Mouse (Mus musculus): ENCODE measurements at regions not wholly inside any gene's neighbourhood (a gene's known extent, or its start where the extent isn't known, plus 50 kb on each side); places are given as distances from the start of the nearest gene placed in this dataset.

DNA sequence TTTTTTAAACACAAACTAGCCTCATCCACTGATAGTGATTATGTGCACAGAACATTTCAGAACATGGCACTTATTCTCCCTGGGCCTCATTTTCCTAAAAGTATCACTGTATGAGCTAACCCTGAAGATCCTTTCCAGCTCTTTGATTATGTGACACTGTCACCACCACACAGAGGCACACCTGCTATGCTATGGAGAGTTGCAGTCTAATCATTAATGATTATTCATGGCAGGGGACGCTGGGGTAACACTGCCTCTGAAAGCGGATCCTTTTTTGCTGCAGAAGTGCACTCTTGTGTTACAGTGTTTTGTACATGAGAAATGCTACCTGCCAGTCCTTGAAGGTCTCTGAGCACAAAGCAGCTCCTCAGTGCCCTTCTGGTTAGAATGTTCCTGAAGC lies 615.3 kb upstream of the Fbxo33 start:
- DNase-seq (ENCODE audit: low spot score in 2 of 2): no peak

DNA sequence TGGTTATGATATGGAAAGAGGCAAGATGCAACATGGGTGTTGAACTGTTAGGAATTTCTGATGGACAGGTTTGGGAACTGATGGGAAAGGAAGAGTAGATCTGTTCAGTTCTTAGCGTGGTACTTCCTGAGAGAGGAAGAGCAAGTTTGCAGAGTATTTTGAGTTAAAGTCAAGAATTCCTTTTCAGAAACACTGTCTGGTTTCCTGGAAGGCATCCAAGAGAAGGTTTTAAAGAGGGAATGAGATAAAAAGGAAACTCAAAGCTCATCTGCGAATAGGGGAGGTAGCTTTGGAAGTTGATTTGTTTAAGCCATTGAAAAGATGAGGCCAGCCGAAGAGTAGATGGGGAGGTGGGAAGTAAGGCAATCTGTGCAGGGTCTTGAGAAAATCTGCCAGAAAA lies 603.4 kb upstream of the Fbxo33 start:
- no peak for DNase-seq (ENCODE audit: low spot score in 2 of 2)

DNA sequence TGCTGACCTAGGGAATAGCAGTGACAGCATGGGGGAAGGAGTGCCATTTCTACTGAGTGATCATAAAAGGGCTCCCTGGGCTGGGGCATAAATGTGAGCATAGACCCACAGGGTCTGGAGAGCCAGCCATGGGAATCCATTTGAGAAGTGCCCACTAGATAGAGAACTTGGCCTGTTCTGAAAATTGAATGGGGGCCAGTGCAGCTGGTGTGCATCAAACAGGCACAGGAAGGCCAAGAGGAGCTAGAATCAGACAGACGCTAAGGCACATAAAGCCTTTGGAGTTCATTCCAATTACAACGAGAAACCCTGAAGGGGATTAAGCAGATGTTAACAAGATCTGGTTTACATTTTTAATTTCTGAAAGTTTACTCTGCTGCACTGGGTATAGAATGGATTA lies 602.9 kb upstream of the Fbxo33 start:
- no peak for DNase-seq (ENCODE audit: low spot score in 2 of 2)

DNA sequence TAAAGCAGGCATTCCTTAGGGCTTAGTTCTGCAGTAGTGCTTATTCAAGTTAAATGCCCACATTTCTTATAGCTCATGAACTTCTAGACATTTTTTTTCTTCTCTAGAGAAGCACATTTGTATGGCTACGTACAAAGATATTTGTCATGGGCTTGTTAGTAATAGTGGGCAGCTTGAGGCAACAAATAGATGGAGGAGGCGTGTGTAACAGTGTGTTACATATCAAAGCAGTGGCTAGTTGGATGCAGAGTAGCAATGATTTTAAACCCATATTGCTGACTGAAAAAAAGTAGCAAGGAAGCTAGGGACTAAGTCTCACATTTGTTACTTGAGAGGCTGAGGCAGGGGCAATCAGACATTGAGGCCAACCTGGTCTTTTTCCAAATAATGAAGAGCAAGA lies 602.2 kb upstream of the Fbxo33 start:
- DNase-seq (ENCODE audit: low spot score in 2 of 2): no peak

DNA sequence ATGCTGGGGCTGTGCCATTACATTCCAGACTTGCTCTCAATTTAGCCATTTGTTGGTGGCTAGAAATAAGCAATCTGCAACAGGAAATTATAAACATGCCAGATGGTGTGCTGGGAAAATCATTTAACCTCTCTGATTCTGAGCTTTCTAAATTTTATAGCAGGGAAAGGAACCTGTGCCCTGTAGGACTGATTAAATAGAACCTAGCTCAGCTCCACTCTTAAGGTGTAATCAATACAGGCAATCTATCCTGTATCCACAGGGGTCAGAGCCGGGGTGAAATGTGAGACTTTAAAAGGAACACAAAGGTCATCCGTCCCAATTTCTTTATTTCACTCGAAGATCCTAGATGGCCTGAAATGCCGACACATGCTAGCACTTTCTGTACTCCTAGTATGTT lies 596.4 kb upstream of the Fbxo33 start:
- DNase-seq (ENCODE audit: low spot score in 2 of 2): no peak

DNA sequence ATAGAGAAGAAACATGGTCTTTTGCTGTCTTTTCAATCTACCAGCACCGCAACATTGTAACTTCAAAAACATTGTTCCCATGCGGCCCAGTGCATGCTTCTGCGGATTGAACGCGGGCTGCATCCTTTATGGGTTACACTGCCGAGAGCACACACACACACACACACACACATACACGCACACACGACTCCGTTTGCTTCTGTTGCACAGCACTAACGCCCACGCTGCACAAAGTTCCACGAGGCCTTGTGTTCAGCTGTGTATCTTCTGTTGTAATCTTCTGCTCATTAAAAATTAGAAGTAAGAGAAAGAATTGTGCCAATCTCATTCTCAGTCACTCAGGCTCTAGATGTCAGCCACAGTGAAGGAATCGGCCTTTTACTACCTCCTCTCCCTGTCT lies 594.8 kb upstream of the Fbxo33 start:
- DNase-seq (ENCODE audit: low spot score in 2 of 2): no peak

DNA sequence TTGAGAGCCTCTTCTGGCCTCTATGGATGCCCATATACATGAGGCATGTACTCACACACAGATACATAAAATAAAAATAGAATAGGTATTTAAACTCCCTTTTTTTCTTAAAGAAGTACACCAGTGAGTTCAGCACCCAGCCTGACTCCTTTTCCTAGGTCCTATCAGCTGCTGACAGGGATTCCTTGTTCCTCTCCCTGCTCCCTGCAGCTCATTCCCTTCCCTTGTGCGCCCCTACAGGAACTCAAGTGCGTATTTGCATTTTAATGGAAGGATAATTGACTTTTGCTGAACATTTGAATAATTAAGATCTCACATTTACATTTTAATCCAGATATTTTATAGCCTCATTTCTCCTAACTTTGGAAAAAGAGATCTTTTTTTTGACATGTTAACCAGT lies 589.7 kb upstream of the Fbxo33 start:
- no peak for DNase-seq (ENCODE audit: low spot score in 2 of 2)

DNA sequence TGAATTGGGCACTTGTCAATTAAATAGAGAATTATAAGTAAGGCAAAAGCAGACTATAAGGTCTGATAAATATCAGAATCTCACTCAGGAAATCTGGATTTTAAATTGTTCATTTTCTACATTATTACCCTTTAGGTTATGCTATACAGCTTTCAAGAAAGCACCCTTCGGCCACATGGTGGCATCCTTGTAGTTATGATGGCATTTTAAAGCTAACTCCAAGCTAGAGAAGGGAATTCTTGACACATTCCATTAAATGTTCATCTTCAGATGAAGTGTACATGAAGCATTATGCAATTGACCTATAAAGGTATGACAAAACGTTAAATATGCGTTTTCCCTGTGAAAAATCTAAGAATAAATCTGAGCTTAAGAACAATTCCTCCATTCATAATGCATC lies 578.5 kb upstream of the Fbxo33 start:
- DNase-seq (ENCODE audit: low spot score in 2 of 2): no peak

DNA sequence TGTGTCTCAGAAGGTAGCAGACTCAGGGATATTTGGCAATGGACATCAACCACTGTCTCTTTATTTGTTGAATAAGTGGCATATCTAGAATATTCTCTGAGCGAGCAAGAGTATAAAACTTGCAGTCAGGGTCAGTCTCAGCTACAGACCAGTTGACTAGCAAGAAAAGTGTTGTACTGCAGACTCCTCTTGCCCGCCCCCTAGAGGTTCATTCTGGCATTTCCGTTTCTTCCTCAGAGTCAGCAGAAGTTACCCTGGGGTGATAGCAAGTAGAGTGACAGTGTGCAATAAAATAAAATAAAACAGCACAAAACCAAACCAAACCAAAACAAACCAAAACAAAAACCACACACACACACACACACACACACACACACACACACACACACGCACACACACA lies 571.9 kb upstream of the Fbxo33 start:
- no peak for DNase-seq (ENCODE audit: low spot score in 2 of 2)

DNA sequence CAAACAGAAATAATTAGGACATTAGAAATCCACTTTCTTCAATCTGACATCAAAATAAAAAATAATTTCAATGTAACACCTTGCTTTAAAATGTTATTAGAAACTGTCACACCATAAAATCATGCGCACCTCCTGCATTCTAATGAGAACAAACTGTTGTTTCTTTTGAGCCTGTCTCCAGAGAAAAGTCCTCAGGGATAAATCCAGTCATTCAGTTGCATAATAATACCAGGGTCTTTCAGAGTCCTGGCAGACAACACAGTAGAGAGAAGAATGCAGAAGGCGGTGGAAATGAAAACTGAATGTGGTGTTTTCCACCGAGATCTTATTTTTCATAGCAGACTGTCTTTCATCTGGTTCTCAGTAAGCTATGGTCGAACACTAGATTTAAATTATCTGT lies 567.3 kb upstream of the Fbxo33 start:
- DNase-seq (ENCODE audit: low spot score in 2 of 2): no peak

DNA sequence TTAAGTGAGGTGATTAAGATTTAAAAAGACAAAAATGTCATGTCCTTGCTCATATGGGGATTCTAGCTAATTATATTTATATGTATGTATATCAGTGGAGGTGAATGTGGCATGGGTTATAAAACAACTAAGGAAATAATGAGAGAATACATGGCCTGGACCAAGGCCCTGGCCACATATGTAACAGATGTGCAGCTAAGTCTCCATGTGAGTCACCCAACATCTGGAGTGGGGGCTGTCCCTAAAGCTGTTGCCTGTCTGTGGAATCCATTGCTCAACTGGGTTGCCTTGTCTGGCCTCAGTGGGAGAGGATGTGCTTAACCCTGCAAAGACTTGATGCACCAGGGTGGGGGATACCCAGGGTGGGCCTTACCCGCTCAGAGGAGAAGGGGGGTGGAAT lies 551.5 kb upstream of the Fbxo33 start:
- DNase-seq (ENCODE audit: low spot score in 2 of 2): no peak

DNA sequence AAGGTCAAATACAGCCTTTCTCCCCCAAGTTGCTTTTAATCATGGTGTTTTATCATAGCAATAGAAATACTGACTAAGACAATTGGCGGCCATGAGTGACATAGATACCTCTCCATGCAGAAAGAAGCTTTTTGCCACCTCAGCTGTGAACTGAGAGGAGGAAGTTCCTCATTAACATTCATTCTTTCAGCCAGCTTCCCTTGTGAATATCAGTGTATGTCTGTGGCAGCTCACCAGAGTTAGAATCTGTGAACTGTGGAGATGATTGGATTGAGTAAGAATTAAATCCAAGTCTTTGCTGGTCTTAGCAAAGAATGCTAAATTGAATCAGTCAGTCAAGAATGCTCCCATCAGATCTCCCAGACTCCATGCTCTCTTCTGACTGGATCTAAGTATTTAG lies 542.7 kb upstream of the Fbxo33 start:
- no peak for DNase-seq (ENCODE audit: low spot score in 2 of 2)

DNA sequence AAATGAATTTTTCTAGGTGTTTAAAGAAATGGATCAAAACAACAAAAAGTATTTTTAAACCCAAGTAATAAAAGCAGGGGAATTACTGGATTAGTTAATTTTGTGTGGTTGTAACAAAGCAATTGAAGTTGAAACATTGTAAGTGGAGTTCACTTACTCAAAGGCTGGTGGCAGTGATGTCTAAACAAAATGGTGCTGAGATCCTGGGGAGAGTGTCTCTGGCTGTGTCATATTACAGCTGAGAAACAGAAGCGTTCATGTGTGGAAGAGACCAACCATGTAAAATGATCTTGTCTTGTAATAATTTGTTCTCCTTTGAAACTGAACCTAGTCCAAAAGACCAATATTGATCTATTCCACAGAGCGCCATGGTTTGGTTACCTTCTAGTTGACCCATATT lies 525.2 kb upstream of the Fbxo33 start:
- no peak for DNase-seq (ENCODE audit: low spot score in 2 of 2)

DNA sequence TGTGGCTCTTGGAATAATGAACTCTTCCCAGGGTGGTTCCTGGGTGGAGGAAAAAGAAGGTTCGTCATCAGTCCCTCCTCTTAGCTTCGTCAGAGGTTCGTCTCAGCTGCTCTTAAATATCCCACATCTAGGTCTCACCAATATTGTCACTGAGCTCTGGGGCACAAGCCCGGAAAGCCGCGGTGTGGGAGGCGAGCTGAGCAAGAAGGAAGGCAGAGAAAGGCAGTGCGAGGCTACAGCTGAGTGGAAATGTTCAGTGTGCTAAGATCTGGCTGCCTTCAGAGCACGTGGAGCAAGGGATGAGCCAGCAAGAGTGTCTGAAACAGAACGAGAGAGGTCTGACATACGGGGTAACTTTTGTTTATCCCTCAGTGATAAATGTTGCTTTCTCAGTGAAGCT lies 523.7 kb upstream of the Fbxo33 start:
- DNase-seq (ENCODE audit: low spot score in 2 of 2): no peak

DNA sequence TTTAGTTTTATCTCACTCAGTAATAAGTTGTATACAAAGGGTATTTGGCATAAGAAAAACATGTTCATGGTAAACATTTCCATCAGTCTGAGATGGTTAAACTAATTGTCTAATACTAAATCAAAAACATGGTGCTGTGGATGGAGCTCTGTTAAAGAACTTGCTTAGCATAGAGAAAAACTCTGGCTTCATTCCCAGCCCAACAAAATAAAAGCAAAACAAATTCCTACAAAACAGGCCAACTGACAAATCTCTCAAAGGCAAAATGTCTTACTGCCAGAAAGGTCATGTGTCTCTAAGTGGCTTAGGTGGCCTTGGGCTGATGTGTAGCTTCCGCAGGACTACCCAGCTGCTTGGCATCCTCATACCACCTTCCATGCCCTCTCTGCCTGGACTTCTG lies 505.4 kb upstream of the Fbxo33 start:
- no peak for DNase-seq (ENCODE audit: low spot score in 2 of 2)

DNA sequence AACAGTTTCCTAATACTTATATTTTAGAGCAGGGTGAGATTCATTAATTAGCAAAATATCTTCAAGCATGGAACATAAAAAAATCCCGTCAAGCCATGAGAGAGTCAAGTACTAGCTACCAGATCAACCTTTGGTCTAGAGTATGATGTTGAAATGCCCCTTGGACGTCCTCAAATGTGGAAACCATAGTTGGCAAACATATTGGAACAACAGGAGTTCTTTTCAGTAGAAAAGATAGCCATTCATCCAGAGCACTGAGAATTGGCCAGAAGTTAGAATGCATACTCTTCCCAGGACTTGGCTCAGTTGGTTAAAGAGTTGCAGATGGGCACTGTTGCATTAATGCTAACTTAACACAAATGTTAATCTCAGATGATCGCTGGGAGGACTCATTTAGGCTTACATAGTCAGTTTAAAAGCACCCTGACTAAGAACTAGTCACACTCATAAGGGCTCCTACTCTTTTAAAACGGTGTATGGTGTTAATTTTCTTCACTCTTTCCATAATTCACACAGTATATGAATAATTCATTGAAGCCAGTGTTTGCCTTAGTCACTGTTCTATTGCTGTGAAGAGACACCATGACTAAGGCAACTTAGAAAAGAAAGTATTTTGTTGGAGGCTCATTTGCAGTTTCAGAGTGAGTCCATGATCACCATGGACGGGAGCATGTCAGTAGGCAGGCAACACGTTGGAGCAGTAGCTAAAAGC lies 503.1 kb upstream of the Fbxo33 start:
- no peak for DNase-seq (ENCODE audit: low spot score in 2 of 2)

DNA sequence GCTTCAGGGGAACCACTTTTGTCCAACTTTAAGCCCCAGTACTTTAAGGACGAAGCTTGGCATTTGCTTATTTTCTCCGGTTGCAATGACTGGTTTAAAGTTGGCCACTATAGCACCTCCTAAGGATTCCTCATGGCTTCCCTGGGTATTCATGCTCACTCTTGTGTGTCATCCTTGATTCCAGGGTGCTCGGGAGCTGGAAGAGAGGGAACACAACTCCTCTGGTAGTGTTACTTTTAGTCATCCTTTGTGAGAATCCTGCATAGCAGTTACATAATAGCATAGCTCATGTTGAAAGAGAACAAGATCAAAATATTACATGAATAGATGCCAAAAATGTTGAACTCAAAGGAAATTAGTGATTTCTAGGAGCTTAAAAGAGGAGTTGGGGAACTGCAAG lies 493.7 kb upstream of the Fbxo33 start:
- no peak for DNase-seq (ENCODE audit: low spot score in 2 of 2)

DNA sequence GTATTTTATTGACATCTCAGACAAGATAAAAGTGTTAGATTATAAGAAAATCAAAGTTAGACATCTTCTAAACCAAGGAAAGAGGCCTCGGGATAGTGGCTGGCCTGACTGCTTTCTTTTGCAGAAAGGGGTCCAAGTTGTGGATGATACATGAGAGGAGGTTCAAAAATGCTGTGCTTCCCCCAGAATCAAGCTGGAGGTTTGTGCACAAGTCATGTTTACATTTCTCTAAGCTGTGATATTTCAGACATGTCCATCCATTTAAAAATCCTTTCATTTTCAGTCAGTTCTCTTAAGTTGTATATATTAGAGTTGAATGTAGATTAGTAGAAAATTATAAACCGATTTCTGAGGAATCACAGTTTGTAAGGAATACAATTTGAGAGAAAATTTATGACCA lies 463.7 kb upstream of the Fbxo33 start:
- no peak for DNase-seq (ENCODE audit: low spot score in 2 of 2)

DNA sequence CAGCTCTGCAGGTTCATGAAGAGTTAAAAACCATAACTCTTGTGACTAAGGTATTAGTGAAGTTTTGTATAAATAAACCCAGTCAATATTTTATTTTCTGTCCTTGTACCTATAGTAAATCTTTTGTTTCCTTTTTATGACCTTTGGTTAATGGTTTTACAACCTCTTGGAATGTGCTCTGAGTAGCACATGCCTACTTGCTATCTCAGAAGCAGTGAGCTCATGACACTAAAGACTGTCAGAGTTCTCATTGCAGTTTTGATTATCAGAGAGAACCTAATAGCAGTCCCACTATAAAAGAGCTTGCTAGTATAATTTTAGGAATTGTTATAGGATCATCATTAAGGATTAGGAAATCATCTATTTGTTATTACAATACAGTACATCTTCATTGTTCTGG lies 443.6 kb upstream of the Fbxo33 start:
- no peak for DNase-seq (ENCODE audit: low spot score in 2 of 2)

DNA sequence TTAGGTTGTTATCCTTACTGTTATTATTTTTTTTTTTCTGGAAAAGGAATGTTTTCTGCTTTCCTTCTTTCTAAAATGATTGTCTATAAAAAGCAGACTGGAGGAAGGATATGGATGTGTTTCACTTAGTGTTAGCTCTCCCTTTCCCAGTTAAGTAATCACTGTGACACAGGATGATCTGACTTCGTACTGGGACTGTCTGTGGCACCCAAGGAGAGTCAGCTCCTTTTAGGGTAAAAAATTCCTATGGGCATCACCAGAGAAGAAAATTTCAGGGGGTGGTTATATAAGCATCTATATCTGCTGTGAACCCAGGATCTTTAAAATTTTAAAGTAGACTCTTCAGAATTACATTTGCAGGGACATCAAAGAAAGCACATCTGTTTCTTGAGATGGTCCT lies 411.2 kb upstream of the Fbxo33 start:
- no peak for DNase-seq (ENCODE audit: low spot score in 2 of 2)

DNA sequence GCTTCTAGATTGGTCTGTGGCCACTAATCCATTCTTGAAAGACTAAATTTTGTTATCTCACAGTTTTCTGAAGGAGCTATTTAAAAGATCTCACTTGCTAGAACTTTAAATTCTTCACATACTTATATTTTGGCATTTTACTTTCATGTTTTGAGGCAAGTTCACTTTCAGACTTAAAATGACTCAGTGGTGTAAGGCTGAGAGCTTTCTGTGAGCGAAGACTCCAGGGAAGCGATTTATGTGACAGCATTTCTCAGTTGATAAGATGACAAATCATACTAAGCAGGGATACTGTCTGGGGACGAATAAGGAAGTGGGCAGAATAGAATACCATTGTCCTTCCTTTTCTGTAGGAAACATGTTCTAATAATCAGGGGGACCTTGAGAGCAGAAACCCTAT lies 403.6 kb upstream of the Fbxo33 start:
- no peak for DNase-seq (ENCODE audit: low spot score in 2 of 2)

DNA sequence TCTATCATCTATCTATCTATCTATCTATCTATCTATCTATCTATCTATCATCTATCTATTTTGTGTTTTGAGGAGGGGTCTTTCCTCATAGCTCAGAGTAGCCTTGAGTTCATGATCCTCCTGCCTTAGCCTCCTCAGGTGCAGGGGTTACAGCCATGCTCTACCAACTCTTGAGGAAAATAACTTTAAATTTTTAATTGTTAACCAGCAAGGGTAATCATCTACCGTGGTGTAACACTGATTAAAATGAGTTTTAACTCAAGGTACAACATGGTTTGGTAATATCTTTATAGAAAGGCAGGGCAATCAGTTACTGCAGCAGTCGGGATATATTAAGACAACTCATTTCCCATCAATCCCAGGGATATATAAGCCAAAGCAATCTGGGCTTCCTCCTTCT lies 401.6 kb upstream of the Fbxo33 start:
- DNase-seq (ENCODE audit: low spot score in 2 of 2): no peak

DNA sequence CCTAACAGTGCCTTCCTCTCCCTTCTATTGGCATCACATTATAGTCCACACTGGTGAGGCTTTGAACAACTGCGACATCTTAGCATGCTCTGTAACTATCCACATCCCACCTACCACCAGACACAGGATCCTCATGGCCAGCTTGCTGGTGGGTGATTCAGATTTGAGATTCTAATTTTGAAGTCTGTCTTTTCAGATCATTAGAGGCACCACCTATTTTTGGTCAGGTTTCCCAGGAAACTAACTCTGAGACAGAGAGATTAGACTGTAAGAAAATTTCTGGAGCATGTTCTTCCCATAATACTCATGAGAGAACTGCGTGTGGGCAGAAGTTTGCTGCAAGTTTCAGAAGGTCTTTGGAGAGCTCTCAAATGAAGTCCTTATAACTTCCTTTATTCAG lies 400.8 kb upstream of the Fbxo33 start:
- no peak for DNase-seq (ENCODE audit: low spot score in 2 of 2)

DNA sequence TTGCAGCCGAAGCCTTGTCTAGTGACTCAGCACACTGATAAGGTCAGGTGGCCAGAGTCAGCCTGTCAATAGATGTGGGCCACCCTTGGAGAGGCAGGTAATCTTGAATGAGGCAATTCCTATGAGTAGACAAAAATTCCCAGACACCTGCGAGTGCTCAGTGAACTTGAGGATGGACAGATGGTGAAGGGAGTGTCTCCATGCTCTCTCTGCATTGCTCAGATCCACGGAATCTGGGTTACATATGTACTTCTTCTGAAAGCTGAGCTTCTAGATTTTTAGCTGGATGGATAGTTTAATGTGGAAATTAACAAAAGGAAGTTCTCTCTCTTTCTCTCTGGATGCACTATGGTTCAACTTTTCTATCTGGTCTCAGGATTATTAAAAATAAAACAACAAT lies 396.6 kb upstream of the Fbxo33 start:
- DNase-seq (ENCODE audit: low spot score in 2 of 2): no peak

DNA sequence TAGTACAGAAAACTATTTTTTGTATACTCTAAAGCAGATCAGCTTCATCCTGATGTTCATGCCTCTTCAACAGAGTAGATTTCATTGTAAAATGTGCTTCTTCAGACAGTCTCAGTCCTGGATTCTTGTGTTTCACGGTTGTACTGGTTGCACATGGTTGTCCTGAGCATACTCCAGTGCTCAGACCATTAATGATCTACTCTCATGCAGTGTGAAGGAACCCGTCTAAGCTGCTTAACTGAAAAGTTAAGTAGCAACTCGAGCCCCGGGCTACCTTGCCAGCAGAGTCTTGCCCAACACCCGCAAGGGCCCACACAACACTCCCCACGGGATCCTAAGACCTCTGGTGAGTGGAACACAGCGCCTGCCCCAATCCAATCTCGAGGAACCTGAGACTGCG lies 380.3 kb upstream of the Fbxo33 start:
- no peak for DNase-seq (ENCODE audit: low spot score in 2 of 2)

All from thymus, postnatal 10 days (tissue).